Mouse (Mus musculus) liver, adult 2 months (tissue): ENCODE measurements at regions not wholly inside any gene's neighbourhood (a gene's known extent, or its start where the extent isn't known, plus 50 kb on each side); places are given as distances from the start of the nearest gene placed in this dataset.

Experiments
- DNase-seq: peaks from one replicate; pipeline ENCODE4 v3.0.0-alpha.2; 2011; ENCODE audit warnings: low read depth, low spot score; ENCODE audit errors: extremely low read depth
- H3K27ac ChIP-seq: fragments of 200-500 bp; replicated peaks from 2 replicates; pipeline ENCODE4 v1.5.1; 2012; ENCODE audit warnings: low read depth, mild to moderate bottlenecking, control low read depth, inconsistent platforms, low read length; ENCODE audit not compliant: insufficient read depth
- H3K27me3 ChIP-seq: fragments of 200-500 bp; 2 replicates; pipeline ENCODE4 v1.6.1; 2012; ENCODE audit warnings: mild to moderate bottlenecking, moderate library complexity, low read length, inconsistent platforms; ENCODE audit not compliant: control insufficient read depth, insufficient read depth
- H3K36me3 ChIP-seq: fragments of 200-500 bp; 2 replicates; pipeline ENCODE4 v1.6.1; 2012; ENCODE audit warnings: low read length, inconsistent platforms; ENCODE audit not compliant: control insufficient read depth, insufficient read depth
- H3K4me1 ChIP-seq: fragments of 200-500 bp; 2 replicates; pipeline ENCODE4 v1.6.1; 2011; ENCODE audit warnings: low read length; ENCODE audit not compliant: control insufficient read depth, insufficient read depth
- H3K4me3 ChIP-seq: fragments of 200-500 bp; 2 replicates; pipeline ENCODE4 v1.5.1; 2011; ENCODE audit warnings: low read depth, mild to moderate bottlenecking, control low read depth, low read length, moderate library complexity; ENCODE audit not compliant: insufficient read depth
- H3K79me2 ChIP-seq: fragments of 200-500 bp; 2 replicates; pipeline ENCODE4 v1.6.1; 2012; ENCODE audit warnings: inconsistent platforms, mild to moderate bottlenecking, low read length, moderate library complexity; ENCODE audit not compliant: control insufficient read depth, insufficient read depth
- H3K9ac ChIP-seq: fragments of 200-500 bp; 2 replicates; pipeline ENCODE4 v1.6.1; 2012; ENCODE audit warnings: low read depth, mild to moderate bottlenecking, control low read depth, inconsistent platforms, low read length
- CTCF ChIP-seq: fragments of 200-500 bp; IDR thresholded peaks from 2 replicates; pipeline ENCODE4 v1.5.1; 2011; ENCODE audit warnings: low read depth, low read length, control low read depth
- POLR2A ChIP-seq: fragments of 200-500 bp; IDR thresholded peaks from 2 replicates; pipeline ENCODE4 v1.6.1; 2011; ENCODE audit warnings: low read length, control low read depth; ENCODE audit not compliant: insufficient read depth; ENCODE audit errors: extremely low read depth
- WGBS: fragments of 180-500 bp; shearing (Covaris S2); methylation state at CpG from one replicate; pipeline ENCODE4 v1.1.7; 2018; 5-methylcytosine and 5-hydroxymethylcytosine counted together

GRCm38 (mm10) chr6:139210256-139210655 lies 291.5 kb downstream of the Rergl start:
- Histone ChIP-seq H3K27ac (no peak overlapping the region), H3K79me2 (no peaks in the 10 kb centered on the region), H3K27me3 (no peaks in the 10 kb centered on the region), H3K36me3 (no peaks in the 10 kb centered on the region), H3K4me1 (no peaks in the 10 kb centered on the region), H3K4me3 (no peak overlapping the region), H3K9ac (no peak overlapping the region)
- WGBS, result 72% methylated on average over 2 of the region's 2 CpGs
- no peak for DNase-seq
- TF ChIP-seq CTCF (no peak), POLR2A (no peak)

GRCm38 (mm10) chr6:139198601-139199000 lies 303.2 kb downstream of the Rergl start:
- Histone ChIP-seq H3K27ac (no peak overlapping the region), H3K4me1 (no peaks in the 10 kb centered on the region), H3K4me3 (no peak overlapping the region), H3K36me3 (no peaks in the 10 kb centered on the region), H3K79me2 (no peaks in the 10 kb centered on the region), H3K27me3 (no peaks in the 10 kb centered on the region), H3K9ac (no peak overlapping the region)
- DNase-seq, result no peak
- 87% methylated on average over 4 of the region's 4 CpGs for WGBS
- TF ChIP-seq POLR2A, result no peak
- no peak for TF ChIP-seq CTCF

GRCm38 (mm10) chr6:139186431-139186830 lies 315.3 kb downstream of the Rergl start:
- WGBS, result 58% methylated on average over 8 of the region's 8 CpGs
- H3K79me2 ChIP-seq, result no peaks in the 10 kb centered on the region
- TF ChIP-seq CTCF, result no peak
- no peak for TF ChIP-seq POLR2A

GRCm38 (mm10) chr6:139160352-139160751 lies 341.4 kb downstream of the Rergl start:
- Histone ChIP-seq H3K4me3 (no peak overlapping the region), H3K79me2 (no peaks in the 10 kb centered on the region), H3K27me3 (no peaks in the 10 kb centered on the region), H3K9ac (no peak overlapping the region), H3K4me1 (no peaks in the 10 kb centered on the region), H3K27ac (no peak overlapping the region), H3K36me3 (no peaks in the 10 kb centered on the region)
- TF ChIP-seq POLR2A (no peak), CTCF (no peak)
- DNase-seq, result no peak
- WGBS, result 82% methylated on average over 6 of the region's 6 CpGs

More at GRCm38 (mm10) chr6:139186431-139186830, 315.3 kb downstream of the Rergl start:
- no peak overlapping the region for H3K27ac ChIP-seq
- no peaks in the 10 kb centered on the region for H3K4me1 ChIP-seq
- no peaks in the 10 kb centered on the region for H3K36me3 ChIP-seq
- no peak overlapping the region for H3K4me3 ChIP-seq
- DNase-seq, result no peak
- no peaks in the 10 kb centered on the region for H3K27me3 ChIP-seq
- no peak overlapping the region for H3K9ac ChIP-seq

- no peak overlapping the region for H3K9ac ChIP-seq
- H3K27me3 ChIP-seq, result no peaks in the 10 kb centered on the region
- 57% methylated on average over 4 of the region's 4 CpGs for WGBS
- H3K4me3 ChIP-seq, result no peak overlapping the region
- no peaks in the 10 kb centered on the region for H3K36me3 ChIP-seq
- H3K4me1 ChIP-seq, result no peaks in the 10 kb centered on the region
- H3K27ac ChIP-seq, result no peak overlapping the region
- no peak for DNase-seq
- no peak for TF ChIP-seq CTCF
- TF ChIP-seq POLR2A, result no peak
- no peaks in the 10 kb centered on the region for H3K79me2 ChIP-seq
These were observed 342.0 kb downstream of the Rergl start for GRCm38 (mm10) chr6:139159741-139160140.

GRCm38 (mm10) chr6:139154802-139155201 lies 347.0 kb downstream of the Rergl start:
- no peak for DNase-seq
- no peaks in the 10 kb centered on the region for H3K27me3 ChIP-seq
- no peak overlapping the region for H3K9ac ChIP-seq
- 72% methylated on average over 1 of the region's 1 CpGs for WGBS
- TF ChIP-seq CTCF, result no peak
- no peak for TF ChIP-seq POLR2A
- no peaks in the 10 kb centered on the region for H3K4me1 ChIP-seq
- no peaks in the 10 kb centered on the region for H3K79me2 ChIP-seq
- H3K36me3 ChIP-seq, result no peaks in the 10 kb centered on the region
- H3K4me3 ChIP-seq, result no peak overlapping the region
- no peak overlapping the region for H3K27ac ChIP-seq
